In the genomic region with DNA sequence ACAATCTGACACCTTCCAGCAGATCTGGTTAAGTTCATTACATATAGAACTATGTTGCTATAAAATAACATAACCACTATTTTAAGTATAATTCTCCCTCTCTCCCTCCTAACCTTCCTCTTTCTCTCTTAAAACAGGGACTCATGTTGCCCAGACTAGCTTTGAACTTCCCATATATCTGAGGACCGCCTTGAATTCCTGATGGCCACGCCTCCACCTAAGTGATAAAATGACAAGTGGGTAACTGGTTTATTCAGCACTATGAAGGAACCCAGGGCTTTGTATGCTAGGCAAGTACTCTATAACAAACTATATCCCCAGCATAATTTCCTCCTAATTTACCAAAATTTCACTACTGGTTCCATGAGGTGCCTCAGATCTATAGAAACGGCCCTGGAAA, we compare ENCODE assay signal across 25 mouse cellular contexts.
"Had no signal": no experiment of that assay in that cellular context is flagged by ENCODE, and none has a peak within 500 bp of the region (broad histone marks: within the 10 kb centered on the region; RNA-seq: fewer than 3 reads in every experiment).

No protein-coding gene starts in this region.

- H3K36me3 ChIP-seq: embryonic facial prominence, embryonic 12.5 days; embryonic facial prominence, embryonic 15.5 days; forebrain, embryonic 15.5 days had no signal

- H3K9ac ChIP-seq: embryonic facial prominence, embryonic 12.5 days; embryonic facial prominence, embryonic 13.5 days; embryonic facial prominence, embryonic 15.5 days; forebrain, embryonic 12.5 days; forebrain, embryonic 13.5 days; forebrain, embryonic 15.5 days; forebrain, postnatal 0 days had no signal

- DNase-seq: cerebellum, adult 8-10 months; cerebellum, adult 9-10 months; cerebellum, adult 9-11 months; cerebellum, postnatal 25 days; cerebellum, postnatal 36 days; embryo, embryonic 11 days; forebrain, postnatal 0 days; gastrocnemius, postnatal 10 days; gastrocnemius, postnatal 14 days; gastrocnemius, postnatal 25 days; gastrocnemius, postnatal 36 days; heart, adult 11 months; heart, adult 18-20 months; heart, adult 2 months had no signal

- ATAC-seq: forebrain, embryonic 13.5 days; forebrain, embryonic 14.5 days; forebrain, embryonic 15.5 days; forebrain, embryonic 16.5 days; forebrain, postnatal 0 days had no signal

- H3K27ac ChIP-seq: embryonic facial prominence, embryonic 10.5 days; embryonic facial prominence, embryonic 12.5 days; embryonic facial prominence, embryonic 13.5 days; embryonic facial prominence, embryonic 15.5 days; forebrain, embryonic 10.5 days; forebrain, embryonic 12.5 days; forebrain, embryonic 13.5 days; forebrain, embryonic 15.5 days; heart, adult 2 months had no signal

- H3K27me3 ChIP-seq: embryonic facial prominence, embryonic 12.5 days; embryonic facial prominence, embryonic 13.5 days; embryonic facial prominence, embryonic 15.5 days; forebrain, embryonic 12.5 days; forebrain, embryonic 13.5 days; forebrain, embryonic 15.5 days had no signal

- H3K4me2 ChIP-seq: embryonic facial prominence, embryonic 12.5 days; embryonic facial prominence, embryonic 13.5 days; embryonic facial prominence, embryonic 15.5 days; forebrain, embryonic 12.5 days; forebrain, embryonic 13.5 days; forebrain, embryonic 15.5 days had no signal

- H3K4me3 ChIP-seq: embryonic facial prominence, embryonic 10.5 days; embryonic facial prominence, embryonic 12.5 days; embryonic facial prominence, embryonic 13.5 days; embryonic facial prominence, embryonic 15.5 days; erythroblast, embryonic 14.5 days; forebrain, embryonic 10.5 days; forebrain, embryonic 12.5 days; forebrain, embryonic 13.5 days; forebrain, embryonic 15.5 days; heart, adult 2 months had no signal

- H3K9me3 ChIP-seq: embryonic facial prominence, embryonic 10.5 days; embryonic facial prominence, embryonic 12.5 days; embryonic facial prominence, embryonic 13.5 days; embryonic facial prominence, embryonic 15.5 days; forebrain, embryonic 10.5 days; forebrain, embryonic 12.5 days; forebrain, embryonic 13.5 days; forebrain, embryonic 15.5 days had no signal
